Comparison of ENCODE assay signal across 28 mouse cellular contexts in genomic region chr17:84783491-84783890, GRCm38 (mm10).
"Had no signal": no experiment of that assay in that cellular context is flagged by ENCODE, and none has a peak within 500 bp of the region (broad histone marks: within the 10 kb centered on the region; RNA-seq: fewer than 3 reads in every experiment).

No protein-coding gene starts in this region.

- H3K4me3 ChIP-seq: embryonic facial prominence, embryonic 10.5 days; embryonic facial prominence, embryonic 12.5 days; embryonic facial prominence, embryonic 13.5 days; embryonic facial prominence, embryonic 15.5 days; erythroblast, embryonic 14.5 days; forebrain, embryonic 10.5 days; forebrain, embryonic 12.5 days; forebrain, embryonic 13.5 days; forebrain, embryonic 15.5 days; gastrocnemius, adult 2 months had no signal

- H3K27ac ChIP-seq: embryonic facial prominence, embryonic 10.5 days; embryonic facial prominence, embryonic 12.5 days; embryonic facial prominence, embryonic 13.5 days; embryonic facial prominence, embryonic 15.5 days; forebrain, embryonic 10.5 days; forebrain, embryonic 12.5 days; forebrain, embryonic 13.5 days; forebrain, embryonic 15.5 days; gastrocnemius, adult 2 months had no signal

- DNase-seq: cerebellum, adult 18-20 months; cerebellum, adult 2 months; cerebellum, adult 8-10 months; cerebellum, adult 9-10 months; cerebellum, adult 9-11 months; cerebellum, postnatal 10 days; cerebellum, postnatal 14 days; cerebellum, postnatal 25 days; cerebellum, postnatal 36 days; embryo, embryonic 11 days; forebrain, postnatal 0 days; gastrocnemius, adult 2 months; gastrocnemius, postnatal 10 days; gastrocnemius, postnatal 14 days; gastrocnemius, postnatal 25 days; gastrocnemius, postnatal 36 days; heart, adult 18-20 months had no signal

- ATAC-seq: forebrain, embryonic 13.5 days; forebrain, embryonic 14.5 days; forebrain, embryonic 15.5 days; forebrain, embryonic 16.5 days; forebrain, postnatal 0 days had no signal

- H3K36me3 ChIP-seq: forebrain, embryonic 15.5 days had no signal

- H3K9ac ChIP-seq: embryonic facial prominence, embryonic 12.5 days; embryonic facial prominence, embryonic 13.5 days; embryonic facial prominence, embryonic 15.5 days; forebrain, embryonic 12.5 days; forebrain, embryonic 13.5 days; forebrain, embryonic 15.5 days; forebrain, postnatal 0 days had no signal

- H3K4me1 ChIP-seq: embryonic facial prominence, embryonic 12.5 days; embryonic facial prominence, embryonic 13.5 days; embryonic facial prominence, embryonic 15.5 days; forebrain, embryonic 13.5 days had no signal

- H3K4me2 ChIP-seq: embryonic facial prominence, embryonic 12.5 days; embryonic facial prominence, embryonic 13.5 days; embryonic facial prominence, embryonic 15.5 days; forebrain, embryonic 12.5 days; forebrain, embryonic 13.5 days; forebrain, embryonic 15.5 days had no signal

- H3K9me3 ChIP-seq: embryonic facial prominence, embryonic 10.5 days; embryonic facial prominence, embryonic 12.5 days; embryonic facial prominence, embryonic 13.5 days; embryonic facial prominence, embryonic 15.5 days; forebrain, embryonic 10.5 days; forebrain, embryonic 12.5 days; forebrain, embryonic 13.5 days; forebrain, embryonic 15.5 days had no signal

- H3K27me3 ChIP-seq: embryonic facial prominence, embryonic 12.5 days; embryonic facial prominence, embryonic 13.5 days; embryonic facial prominence, embryonic 15.5 days; forebrain, embryonic 12.5 days; forebrain, embryonic 13.5 days; forebrain, embryonic 15.5 days had no signal
